Mouse (Mus musculus): ENCODE data around the gene Kndc1. TPM values are rescaled to one million over a fixed set of nuclear protein-coding genes. Genes with fewer than 3 reads are reported as not detected.

The Kndc1 gene
- total RNA-seq, 2 experiments from 2014 or later: 0.93 to 1.2 TPM

DNA sequence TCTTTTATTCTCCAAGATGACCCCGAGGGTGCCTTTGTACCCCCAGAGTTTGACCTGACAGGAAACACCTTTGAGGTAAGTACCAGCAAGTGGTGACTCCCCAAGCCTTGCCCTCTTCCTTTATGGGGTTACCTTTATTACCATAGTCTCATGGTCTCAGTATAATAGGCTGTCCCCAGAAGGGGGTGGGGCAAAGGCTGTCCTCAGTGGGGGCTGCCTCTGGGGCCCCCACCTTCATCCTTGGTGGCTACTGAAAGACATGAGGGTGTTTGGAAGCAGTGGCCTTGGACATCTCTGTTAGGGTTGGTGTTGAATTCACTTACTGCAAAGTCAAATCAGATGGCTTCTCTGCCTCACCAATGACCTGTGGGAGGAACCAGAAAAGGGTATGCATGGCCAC lies 7.5 kb downstream of the Kndc1 start:
- no peak for DNase-seq (ENCODE audit: low spot score in 2 of 2)

- DNase-seq (ENCODE audit: low spot score in 2 of 2): no peak
These were observed 10.8 kb downstream of the Kndc1 start for GRCm38 (mm10) chr7:139905261-139905660.

DNA sequence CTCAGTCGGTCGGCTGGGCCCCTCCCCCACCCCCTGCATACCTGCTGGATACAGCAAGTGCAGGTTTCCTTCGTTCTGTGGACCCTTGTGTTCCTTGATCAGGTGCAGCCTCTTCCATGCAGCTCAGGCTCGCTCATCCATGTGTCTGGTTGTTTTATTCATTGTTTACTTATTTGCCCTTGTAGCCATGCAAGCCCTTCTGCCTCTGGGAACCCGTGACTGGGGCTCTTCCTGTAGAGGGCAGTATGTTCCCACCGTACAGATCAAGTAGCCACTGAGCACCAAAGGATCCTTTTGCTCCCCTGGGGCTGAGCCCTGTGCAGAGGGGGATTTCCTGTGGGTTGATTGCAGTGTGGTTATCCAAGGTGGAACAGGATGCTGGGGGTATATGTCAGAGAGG lies 11.2 kb downstream of the Kndc1 start:
- peak; percentile 27 to 38 for DNase-seq (ENCODE audit: low spot score in 2 of 2)

DNA sequence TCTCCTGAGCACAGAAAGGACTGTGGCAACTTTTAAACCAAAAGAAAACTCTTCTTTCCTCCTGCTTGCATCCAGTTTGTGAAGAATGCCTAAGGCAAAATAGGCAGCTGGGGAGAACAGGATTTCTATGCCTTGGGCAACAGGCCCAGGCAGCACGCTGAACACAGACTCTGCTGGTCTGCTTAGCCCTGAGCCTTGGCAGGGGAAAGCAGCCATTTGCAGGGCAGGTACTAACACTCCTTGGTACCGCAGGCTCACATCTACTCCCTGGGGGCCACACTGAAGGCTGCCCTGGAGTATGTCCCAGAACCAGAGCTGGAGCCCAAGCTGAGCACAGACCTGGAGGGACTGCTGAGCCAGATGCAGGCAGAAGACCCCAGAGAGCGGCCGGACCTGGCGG lies 13.7 kb downstream of the Kndc1 start:
- DNase-seq (ENCODE audit: low spot score in 2 of 2): no peak

DNA sequence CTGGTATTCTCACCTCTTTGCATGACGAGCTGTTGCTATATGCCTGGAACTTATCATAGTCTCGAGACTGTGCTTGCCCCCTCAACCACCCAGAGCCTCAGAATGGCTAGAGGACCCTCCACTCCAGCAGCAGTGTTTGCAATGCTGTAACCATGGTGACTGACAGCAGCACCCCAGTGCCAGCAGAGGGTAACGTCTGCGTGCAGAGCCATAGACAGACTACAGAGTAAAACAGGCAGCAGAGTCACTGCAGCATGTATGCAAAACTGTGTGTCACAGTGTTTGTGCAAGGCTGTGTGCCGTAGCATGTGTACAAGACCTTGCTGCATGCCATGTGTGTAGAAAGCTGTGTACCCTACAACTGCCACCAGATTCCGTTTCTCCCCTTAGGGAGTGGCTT lies 15.0 kb downstream of the Kndc1 start:
- no peak for DNase-seq (ENCODE audit: low spot score in 2 of 2)

DNA sequence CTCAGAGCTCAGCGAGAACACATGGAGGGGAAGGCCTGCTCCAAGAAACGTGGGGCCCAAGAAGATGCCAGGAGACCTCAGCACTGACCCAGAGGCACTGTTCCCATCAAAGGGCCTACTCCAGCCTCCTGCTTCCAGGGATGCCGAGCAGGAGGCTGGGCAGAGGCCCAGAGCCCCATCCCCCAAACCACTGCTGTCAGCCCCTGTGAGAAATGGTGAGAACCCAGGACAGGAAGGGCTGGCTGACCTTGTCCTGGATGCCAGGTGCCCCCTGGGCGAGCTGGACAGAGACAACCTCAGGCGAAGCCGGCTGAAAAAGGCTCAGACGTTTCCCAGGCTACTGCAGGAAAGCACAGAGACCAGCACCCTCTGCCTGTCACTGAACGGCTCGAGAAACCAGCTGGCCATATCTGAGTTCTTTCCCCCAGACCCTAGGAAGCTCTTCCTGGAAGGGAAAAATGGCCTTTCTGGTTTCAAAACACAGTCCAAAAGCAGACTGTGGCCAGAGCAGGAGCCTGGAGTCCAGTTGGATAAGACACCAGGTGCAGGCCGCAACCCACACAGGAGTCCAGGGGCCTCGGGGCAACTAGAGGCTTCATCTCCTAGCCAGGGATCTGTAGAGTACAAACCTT lies 15.8 kb downstream of the Kndc1 start:
- DNase-seq (ENCODE audit: low spot score in 2 of 2): no peak

DNA sequence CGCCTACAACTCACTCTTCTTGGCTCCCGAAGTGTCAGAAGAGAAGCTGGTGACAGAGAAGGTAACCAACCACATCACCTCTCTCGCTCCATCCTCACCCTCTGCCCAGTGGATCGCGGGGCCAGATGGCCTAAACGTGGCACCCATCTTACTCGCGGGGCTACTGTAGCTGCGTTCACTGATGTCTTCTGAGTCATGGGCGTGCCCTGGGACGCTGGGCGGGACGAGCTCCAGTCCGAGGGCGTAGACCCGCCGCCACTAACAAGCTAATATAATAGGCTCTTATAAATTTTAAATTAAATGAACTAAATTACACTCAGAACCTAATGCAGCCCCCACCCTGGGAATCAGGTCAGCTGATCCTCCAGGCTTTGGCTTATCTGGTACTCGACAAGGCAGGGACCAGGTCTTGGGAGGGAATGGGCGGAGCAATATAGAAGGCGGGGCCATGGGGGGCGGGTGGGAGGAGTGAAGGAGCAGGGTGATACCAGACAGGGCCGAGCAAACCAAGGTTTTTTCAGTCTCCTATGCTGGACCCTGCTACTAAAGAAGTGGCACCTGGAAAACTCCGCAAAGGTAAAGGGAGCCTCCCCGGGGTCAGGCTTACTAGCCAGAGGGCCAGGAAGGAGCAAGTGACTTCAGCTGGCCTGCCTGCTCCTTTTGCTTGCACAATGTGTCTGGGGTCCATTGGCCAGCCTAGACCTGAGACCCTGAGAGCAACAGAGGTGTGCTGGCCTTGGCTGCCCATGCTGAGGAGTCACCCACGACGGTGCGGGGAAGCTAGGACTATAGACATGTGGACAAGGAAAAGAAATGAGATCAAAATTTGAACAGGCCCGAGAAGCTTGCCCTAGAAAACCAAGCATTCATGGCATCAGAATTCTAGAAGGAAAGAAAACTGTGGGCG lies 19.9 kb downstream of the Kndc1 start:
- DNase-seq (ENCODE audit: low spot score in 2 of 2): no peak

DNA sequence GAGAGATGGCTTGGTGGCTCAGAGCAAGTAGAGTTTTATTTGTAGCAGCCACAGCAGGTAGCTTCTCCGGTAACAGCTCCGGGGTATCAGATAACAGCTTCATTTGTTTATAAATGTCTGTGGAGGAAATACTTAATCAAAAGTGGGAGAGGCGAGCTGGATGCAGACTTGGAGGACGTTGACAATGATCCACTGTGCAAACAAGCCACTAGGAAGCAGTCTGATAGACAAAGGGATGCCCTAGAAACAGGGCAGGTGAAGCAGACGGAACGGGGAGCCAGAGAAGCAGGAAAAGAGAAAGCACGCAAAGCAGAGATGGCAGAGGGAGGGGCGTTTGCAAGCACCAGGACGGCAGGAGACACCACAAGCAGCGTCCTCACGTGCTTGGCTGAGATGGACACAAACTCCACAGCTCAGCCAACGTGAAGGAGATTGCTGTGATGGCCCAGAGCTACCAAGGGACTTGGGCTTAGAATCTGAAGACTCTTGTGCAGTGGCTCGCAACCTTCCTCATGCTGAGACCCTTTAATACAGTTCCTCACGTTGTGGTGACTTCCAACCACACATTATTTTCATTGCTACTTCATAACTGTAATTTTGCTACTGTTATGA lies 21.3 kb downstream of the Kndc1 start:
- no peak for DNase-seq (ENCODE audit: low spot score in 2 of 2)

- no peak for DNase-seq (ENCODE audit: low spot score in 2 of 2)
These were observed 21.8 kb downstream of the Kndc1 start for GRCm38 (mm10) chr7:139916345-139916744.

DNA sequence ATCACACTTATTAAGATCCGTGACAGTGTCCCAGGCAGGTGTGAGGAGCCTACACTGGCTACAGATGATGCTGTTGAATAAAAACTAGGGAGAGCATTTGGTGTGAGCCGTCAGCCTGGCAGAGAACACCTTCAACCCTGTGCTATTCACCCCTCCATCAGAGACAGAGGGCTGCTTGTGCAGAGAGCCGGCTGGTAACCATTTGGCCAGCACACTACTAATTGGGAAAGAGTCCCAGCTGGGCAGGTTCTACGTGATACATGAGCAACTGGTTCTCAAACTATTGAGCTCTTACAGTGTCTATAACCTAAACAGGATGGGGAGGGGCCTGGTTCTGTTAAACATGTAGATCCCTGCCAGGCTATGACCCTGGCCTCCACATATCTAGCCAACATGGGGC lies 23.8 kb downstream of the Kndc1 start:
- DNase-seq (ENCODE audit: low spot score in 2 of 2): no peak

GRCm38 (mm10) chr7:139930732-139931131 lies 36.2 kb downstream of the Kndc1 start:
- peak; percentile 40 to 49 for DNase-seq (ENCODE audit: low spot score in 2 of 2)

- no peak for DNase-seq (ENCODE audit: low spot score in 2 of 2)
These were observed 42.2 kb downstream of the Kndc1 start for GRCm38 (mm10) chr7:139936705-139937104.

DNA sequence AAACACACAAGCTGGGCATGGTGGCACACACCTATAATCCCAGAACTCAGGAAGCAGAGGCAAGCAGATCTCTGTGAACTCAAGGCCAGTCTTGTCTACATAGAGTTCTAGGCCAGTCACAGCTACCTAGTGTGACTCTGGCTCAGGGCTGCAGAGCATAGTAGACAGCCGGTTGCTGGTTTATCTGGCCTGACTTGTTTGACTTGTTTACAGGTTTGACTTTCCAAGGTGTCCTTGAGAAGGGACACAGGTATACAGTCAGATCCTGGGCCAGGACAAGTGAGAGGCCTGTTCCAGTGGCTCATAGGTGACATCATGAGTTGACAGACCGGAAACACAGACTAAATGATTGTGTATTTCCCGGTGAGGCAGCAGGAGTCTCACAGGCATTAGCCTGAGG lies 42.6 kb downstream of the Kndc1 start:
- DNase-seq (ENCODE audit: low spot score in 2 of 2): no peak

DNA sequence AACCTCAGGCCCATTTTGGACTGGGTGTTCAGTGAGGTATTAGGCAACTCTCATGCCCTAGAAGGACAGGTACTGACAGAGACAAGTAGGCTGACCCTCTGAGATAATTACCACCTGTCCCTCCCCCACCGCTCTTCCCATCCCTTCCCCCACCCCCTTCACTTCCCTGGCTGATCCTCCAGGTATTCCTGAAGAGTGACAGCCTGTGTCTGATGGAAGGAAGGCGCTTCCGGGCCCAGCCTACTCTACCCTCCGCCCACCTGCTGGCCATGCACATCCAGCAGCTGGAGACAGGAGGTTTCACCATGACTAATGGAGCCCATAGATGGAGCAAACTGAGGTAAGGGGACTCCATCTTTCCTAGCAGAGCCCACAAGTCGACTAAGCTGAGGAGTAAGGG lies 43.3 kb downstream of the Kndc1 start:
- DNase-seq (ENCODE audit: low spot score in 2 of 2): no peak

DNA sequence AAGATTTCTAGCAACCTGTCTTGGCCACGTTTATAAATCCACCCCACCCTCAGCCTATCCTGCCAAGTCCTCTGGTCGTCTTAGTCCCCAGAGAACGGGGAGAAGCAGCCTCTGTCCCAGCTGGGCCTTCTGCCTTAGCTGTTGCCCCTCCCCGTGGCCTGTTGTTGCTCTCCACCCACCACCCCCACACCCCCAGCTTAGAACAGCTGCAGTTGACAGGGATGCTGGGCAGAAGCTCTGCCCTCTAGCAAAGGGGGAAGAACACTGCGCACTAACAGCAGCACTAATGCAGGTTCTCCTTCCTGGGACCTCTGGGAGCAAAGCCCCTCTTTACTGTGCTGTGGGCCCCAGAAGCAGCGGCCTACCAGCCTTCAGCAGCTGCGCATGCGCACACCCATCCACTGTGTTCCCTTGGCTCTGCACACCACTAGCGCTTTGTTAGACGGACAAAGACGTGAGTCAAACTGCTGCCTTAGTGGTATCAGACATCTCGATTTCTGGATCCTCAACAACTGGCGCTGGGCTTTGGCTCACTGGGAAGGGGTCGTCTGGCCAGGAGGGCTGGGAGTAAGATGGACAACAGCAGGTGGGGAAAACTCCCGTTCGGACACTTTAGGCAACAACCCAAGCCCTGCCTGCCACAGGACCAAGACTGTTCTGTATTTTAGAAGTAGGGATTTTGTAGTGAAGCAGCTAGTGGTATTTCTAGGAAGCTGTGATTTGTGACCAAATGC lies 46.1 kb downstream of the Kndc1 start:
- no peak for DNase-seq (ENCODE audit: low spot score in 2 of 2)

DNA sequence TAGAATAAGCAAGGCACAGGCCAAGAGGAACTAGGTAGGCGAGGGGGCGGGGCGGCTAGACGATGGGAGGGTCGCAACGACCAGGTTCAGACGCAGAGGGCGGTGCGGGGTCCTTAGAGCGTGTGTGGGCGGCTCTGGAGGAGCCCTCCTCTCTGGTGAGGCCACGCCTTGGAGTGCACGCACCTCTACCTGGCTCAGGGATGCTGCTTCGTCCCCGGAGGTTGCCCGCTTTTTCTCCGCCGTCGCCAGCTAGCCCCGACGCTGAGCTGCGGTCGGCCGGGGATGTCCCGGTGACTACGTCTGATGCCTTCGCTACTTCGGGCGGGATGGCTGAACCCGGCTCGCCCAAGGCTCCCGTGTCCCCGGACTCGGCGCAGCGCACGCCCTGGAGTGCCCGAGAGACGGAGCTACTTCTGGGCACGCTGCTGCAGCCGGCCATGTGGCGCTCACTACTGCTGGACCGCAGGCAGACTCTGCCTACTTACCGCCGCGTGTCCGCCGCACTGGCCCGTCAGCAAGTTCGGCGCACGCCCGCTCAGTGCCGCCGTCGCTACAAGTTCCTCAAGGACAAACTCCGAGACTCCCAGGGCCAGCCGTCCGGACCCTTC lies 49.3 kb downstream of the Kndc1 start, which contains the start of gene Utf1:
Utf1 (plus strand) TSS at position 116 of the 608 bp plus-strand sequence.
- DNase-seq (ENCODE audit: low spot score in 2 of 2): peak; percentile 38 to 43

DNA sequence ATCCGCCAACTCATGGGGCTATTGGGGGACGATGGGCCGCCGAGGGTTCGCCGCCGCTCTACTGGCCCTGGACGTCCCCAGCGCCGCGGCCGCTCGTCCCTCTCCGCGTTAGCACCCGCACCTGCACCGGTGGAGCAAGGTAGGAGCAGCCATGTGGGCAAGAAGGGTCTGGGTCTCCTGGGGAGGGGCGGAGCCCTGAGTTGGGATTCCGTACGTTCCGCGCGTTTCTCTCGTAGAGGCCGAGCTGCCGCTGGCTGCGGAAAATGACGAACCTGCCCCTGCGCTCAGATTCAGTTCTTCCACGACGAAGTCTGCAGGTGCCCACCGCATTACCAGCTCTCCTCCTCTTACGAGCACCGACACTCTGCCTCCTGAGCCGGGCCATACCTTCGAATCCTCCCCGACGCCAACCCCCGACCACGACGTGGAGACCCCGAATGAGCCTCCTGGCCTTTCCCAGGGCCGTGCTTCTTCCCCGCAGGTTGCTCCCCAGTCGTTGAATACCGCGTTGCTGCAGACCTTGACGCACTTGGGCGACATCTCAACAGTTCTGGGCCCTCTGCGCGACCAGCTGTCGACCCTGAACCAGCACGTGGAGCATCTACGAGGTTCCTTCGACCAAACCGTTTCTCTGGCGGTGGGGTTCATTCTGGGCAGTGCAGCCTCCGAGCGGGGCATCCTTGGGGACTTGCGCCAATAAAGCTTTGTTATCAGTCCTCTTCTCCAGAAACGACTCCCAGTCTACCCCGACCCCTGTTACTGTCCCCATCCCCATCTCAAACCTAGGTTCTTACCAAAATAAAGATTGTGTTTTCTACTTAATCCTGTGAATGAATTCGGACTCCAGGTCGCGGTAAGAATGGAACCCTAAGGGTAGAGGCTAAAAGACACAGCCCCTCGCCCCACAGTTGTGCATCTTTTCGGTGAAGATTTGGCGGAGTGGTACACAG lies 50.1 kb downstream of the Kndc1 start:
- DNase-seq (ENCODE audit: low spot score in 2 of 2): no peak

DNA sequence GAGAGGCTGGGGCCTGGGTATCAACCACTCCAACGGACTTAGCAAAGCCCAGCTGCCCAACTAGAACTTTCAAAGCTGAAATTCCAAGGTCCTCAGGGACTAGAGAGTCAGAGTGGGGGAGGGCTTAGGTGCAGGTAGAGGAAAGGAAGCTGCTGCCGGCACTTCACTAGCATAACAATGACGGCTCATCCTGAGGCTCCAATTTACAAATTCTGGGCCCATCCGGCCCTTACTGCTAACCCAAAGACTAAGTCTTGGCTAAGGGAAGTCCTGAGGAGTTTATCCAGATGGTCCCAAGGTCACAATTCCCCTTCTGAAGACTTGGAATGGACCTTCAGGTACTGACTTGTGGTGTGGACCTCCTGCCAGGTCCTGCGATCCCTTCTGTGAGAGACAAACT lies 51.0 kb downstream of the Kndc1 start:
- no peak for DNase-seq (ENCODE audit: low spot score in 2 of 2)

GRCm38 (mm10) chr7:139946032-139946431 lies 51.5 kb downstream of the Kndc1 start:
- no peak for DNase-seq (ENCODE audit: low spot score in 2 of 2)

DNA sequence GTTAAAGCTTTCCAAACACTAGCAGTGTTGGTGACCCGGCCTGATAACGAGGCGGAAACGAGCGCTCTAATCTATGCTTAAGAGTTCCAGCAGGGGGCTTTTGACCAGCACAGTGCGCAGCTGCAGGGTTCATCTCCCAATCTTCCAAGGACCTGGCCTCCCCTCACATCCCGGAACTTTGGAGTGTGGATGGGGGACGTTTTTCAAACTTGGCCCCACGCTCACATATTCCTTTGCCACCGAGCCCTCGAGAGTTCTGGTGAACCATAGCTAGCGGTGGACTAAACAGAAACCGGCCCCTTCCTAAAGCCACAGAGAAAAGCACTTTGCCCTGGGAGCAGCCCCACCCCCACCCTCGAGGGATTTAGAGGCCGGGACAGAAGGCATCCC lies 55.4 kb downstream of the Kndc1 start:
- DNase-seq (ENCODE audit: low spot score in 2 of 2): peak in 1 of 2 experiments; percentile 48

All from adrenal gland, adult 18-20 months (tissue).